Mouse (Mus musculus) kidney, embryonic 14.5 days (tissue): ENCODE measurements at regions not wholly inside any gene's neighbourhood (a gene's known extent, or its start where the extent isn't known, plus 50 kb on each side); places are given as distances from the start of the nearest gene placed in this dataset.

ENCODE experiments used
- ATAC-seq: fragments of 200-750 bp; cut with Nextera tagmentation; 2 replicates; pipeline ENCODE4 v1.8.0; 2017; ENCODE audit warnings: moderate number of reproducible peaks, mild to moderate bottlenecking, moderate TSS enrichment, moderate library complexity; ENCODE audit not compliant: low FRiP score, low TSS enrichment
- H3K27ac ChIP-seq: fragments of 300-500 bp; sonication (generic); 2 replicates; pipeline ENCODE4 v1.5.1; 2014; ENCODE audit warnings: low read depth, mild to moderate bottlenecking, low read length, moderate library complexity, mixed read lengths
- H3K27me3 ChIP-seq: fragments of 300-500 bp; sonication (generic); 2 replicates; pipeline ENCODE4 v1.6.1; 2014; ENCODE audit warnings: mild to moderate bottlenecking, low read length; ENCODE audit not compliant: control insufficient read depth, insufficient read depth
- H3K36me3 ChIP-seq: fragments of 300-500 bp; sonication (generic); 2 replicates; pipeline ENCODE4 v1.6.1; 2014; ENCODE audit warnings: low read length, mixed read lengths; ENCODE audit not compliant: control insufficient read depth, insufficient read depth
- H3K4me1 ChIP-seq: fragments of 300-500 bp; sonication (generic); 2 replicates; pipeline ENCODE4 v1.6.1; 2014; ENCODE audit warnings: low read length, mixed read lengths; ENCODE audit not compliant: control insufficient read depth, insufficient read depth
- H3K4me2 ChIP-seq: fragments of 300-500 bp; sonication (generic); replicated peaks from 2 replicates; pipeline ENCODE4 v1.6.1; 2014; ENCODE audit warnings: low read depth, mild to moderate bottlenecking, low read length
- H3K4me3 ChIP-seq: fragments of 300-500 bp; sonication (generic); 2 replicates; pipeline ENCODE4 v1.5.1; 2014; ENCODE audit warnings: mild to moderate bottlenecking, low read length
- H3K9ac ChIP-seq: fragments of 300-500 bp; sonication (generic); 2 replicates; pipeline ENCODE4 v1.6.1; 2014; ENCODE audit warnings: low read depth, mild to moderate bottlenecking, low read length, moderate library complexity
- H3K9me3 ChIP-seq: fragments of 300-500 bp; sonication (generic); 2 replicates; pipeline ENCODE4 v1.6.1; 2016; ENCODE audit warnings: low read length; ENCODE audit not compliant: control insufficient read depth
- WGBS: fragments of 180-500 bp; shearing (Covaris S2); extraction: QIAGEN DNeasy Blood & Tissue Kit; methylation state at CpG from one replicate; pipeline ENCODE4 v1.1.7; 2014; 5-methylcytosine and 5-hydroxymethylcytosine counted together

DNA sequence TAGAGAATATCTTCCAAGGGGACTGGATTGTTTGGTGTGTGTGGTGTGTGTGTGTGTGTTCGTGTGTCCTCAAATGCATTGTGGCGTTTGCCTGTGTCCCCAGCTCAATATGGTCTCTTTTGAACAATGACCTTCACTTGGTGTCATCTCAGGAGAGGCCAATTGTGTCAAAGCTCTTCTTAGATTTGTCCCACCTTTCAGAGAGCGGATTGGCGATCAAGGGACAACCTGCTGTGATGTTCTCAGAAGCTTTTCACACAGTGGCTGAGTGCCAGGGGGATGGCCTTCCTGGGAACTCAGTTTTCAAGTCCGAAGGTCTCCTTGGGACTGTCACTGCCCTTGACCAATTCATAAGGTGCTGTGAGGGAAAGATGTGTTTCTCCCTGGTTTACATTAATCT, 433.0 kb upstream of the Pou3f3 start:
- H3K4me2 ChIP-seq: no peak overlapping the region
- no peak overlapping the region for H3K9ac ChIP-seq
- no peak overlapping the region for H3K4me3 ChIP-seq
- H3K9me3 ChIP-seq: no peaks in the 10 kb centered on the region
- 84% methylated on average over 5 of the region's 5 CpGs for WGBS
- H3K27me3 ChIP-seq: no peaks in the 10 kb centered on the region
- no peaks in the 10 kb centered on the region for H3K36me3 ChIP-seq
- ATAC-seq: no peak
- H3K4me1 ChIP-seq: 0 out of 2 replicates have a peak, but pooled peaks cover 13% of the 10 kb centered on the region
- no peak overlapping the region for H3K27ac ChIP-seq

GRCm38 (mm10) chr1:42277130-42277529, 418.4 kb upstream of the Pou3f3 start:
- Histone ChIP-seq H3K4me2 (no peak overlapping the region), H3K9me3 (no peaks in the 10 kb centered on the region), H3K27me3 (no peaks in the 10 kb centered on the region), H3K4me3 (no peak overlapping the region), H3K4me1 (no peaks in the 10 kb centered on the region), H3K27ac (no peak overlapping the region), H3K36me3 (no peaks in the 10 kb centered on the region), H3K9ac (no peak overlapping the region)
- ATAC-seq: no peak
- WGBS: 58% methylated on average over 8 of the region's 8 CpGs

GRCm38 (mm10) chr1:42295841-42296240, 399.7 kb upstream of the Pou3f3 start:
- H3K4me1 ChIP-seq: no peaks in the 10 kb centered on the region
- H3K27ac ChIP-seq: no peak overlapping the region
- WGBS: 86% methylated on average over 10 of the region's 10 CpGs
- ATAC-seq: no peak
- H3K9ac ChIP-seq: no peak overlapping the region
- H3K36me3 ChIP-seq: no peaks in the 10 kb centered on the region
- H3K27me3 ChIP-seq: no peaks in the 10 kb centered on the region
- H3K4me2 ChIP-seq: no peak overlapping the region
- no peak overlapping the region for H3K4me3 ChIP-seq
- H3K9me3 ChIP-seq: no peaks in the 10 kb centered on the region

DNA sequence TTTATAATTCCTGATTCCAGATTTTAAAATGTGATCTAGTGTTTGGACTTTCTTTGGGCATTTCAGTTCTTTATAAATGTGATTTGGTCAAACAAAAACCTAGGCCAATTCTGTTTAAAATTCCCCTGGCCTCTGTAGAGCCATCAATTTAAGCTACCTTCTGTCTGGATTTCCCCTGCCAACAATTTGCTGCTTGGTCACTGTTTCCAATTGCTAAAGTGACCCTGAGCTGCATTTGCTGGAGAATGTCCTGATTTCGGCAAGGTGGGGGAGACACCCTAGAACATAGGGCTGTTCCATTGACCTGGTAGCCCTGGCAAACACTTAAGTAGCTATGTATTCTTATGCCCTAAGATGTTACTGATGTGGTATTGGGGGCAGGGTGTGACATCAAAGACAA, 386.3 kb upstream of the Pou3f3 start:
- WGBS: 36% methylated on average over 1 of the region's 1 CpGs
- Histone ChIP-seq H3K9me3 (no peaks in the 10 kb centered on the region), H3K4me1 (no peaks in the 10 kb centered on the region), H3K9ac (no peak overlapping the region), H3K27me3 (no peaks in the 10 kb centered on the region), H3K27ac (no peak overlapping the region), H3K4me3 (no peak overlapping the region), H3K4me2 (no peak overlapping the region), H3K36me3 (no peaks in the 10 kb centered on the region)
- no peak for ATAC-seq

DNA sequence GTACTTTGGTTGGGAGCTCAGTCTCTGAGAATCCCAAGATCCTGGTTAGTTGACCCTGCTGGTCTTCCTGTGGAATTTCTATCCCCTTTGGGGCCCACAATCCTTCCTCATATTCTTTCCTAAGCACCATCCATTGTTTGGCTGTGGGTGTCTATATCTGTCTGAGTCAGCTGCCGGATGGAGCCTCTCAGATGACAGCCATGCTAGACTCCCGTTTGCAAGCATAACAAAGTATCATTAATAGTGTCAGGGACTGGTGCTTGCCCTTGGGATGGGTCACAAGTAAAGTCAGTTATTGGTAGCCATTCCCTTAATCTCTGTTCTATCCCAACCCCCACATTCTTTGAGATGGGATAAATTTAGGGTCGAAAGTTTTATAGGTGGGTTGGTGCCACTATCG, 382.1 kb upstream of the Pou3f3 start:
- no peak overlapping the region for H3K4me3 ChIP-seq
- WGBS: 42% methylated on average over 4 of the region's 4 CpGs
- no peak overlapping the region for H3K27ac ChIP-seq
- H3K27me3 ChIP-seq: no peaks in the 10 kb centered on the region
- no peaks in the 10 kb centered on the region for H3K36me3 ChIP-seq
- no peaks in the 10 kb centered on the region for H3K9me3 ChIP-seq
- no peaks in the 10 kb centered on the region for H3K4me1 ChIP-seq
- no peak overlapping the region for H3K9ac ChIP-seq
- no peak overlapping the region for H3K4me2 ChIP-seq
- ATAC-seq: peak; percentile 57; the same call in 1 of the 2 replicates

- H3K4me2 ChIP-seq: no peak overlapping the region
Measured at GRCm38 (mm10) chr1:42351884-42352283, 343.7 kb upstream of the Pou3f3 start.

DNA sequence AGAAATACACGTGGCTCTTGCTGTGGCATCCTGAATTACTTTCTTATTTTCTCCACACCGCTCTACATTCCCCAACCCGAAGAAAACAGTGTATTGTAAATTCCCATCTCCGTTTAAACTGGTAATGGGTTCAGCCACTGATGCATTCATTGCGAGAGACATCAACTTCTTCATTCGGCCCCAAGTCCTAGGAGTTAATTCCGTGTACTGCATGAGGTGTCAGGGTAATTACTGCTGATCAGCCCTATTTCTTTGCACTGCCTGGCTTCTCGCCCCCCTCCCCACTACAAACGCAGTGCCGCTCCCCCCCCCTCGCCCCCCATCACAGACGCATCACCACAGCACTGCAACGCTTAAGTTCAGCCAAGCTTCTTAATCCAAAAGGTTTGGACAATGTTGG, 343.2 kb upstream of the Pou3f3 start:
- Histone ChIP-seq H3K4me2 (no peak overlapping the region), H3K36me3 (no peaks in the 10 kb centered on the region), H3K4me1 (no peaks in the 10 kb centered on the region), H3K4me3 (no peak overlapping the region), H3K27ac (no peak overlapping the region), H3K9ac (no peak overlapping the region), H3K27me3 (no peaks in the 10 kb centered on the region), H3K9me3 (no peaks in the 10 kb centered on the region)
- ATAC-seq: no peak
- WGBS: 59% methylated on average over 13 of the region's 13 CpGs

More at GRCm38 (mm10) chr1:42351884-42352283, 343.7 kb upstream of the Pou3f3 start:
- ATAC-seq: no peak
- WGBS: 61% methylated on average over 4 of the region's 4 CpGs
- no peak overlapping the region for H3K27ac ChIP-seq
- H3K27me3 ChIP-seq: no peaks in the 10 kb centered on the region
- no peaks in the 10 kb centered on the region for H3K4me1 ChIP-seq
- no peaks in the 10 kb centered on the region for H3K9me3 ChIP-seq
- no peak overlapping the region for H3K4me3 ChIP-seq
- no peak overlapping the region for H3K9ac ChIP-seq
- no peaks in the 10 kb centered on the region for H3K36me3 ChIP-seq

- Histone ChIP-seq H3K36me3 (no peaks in the 10 kb centered on the region), H3K4me3 (no peak overlapping the region), H3K4me1 (no peaks in the 10 kb centered on the region), H3K27me3 (no peaks in the 10 kb centered on the region), H3K9me3 (no peaks in the 10 kb centered on the region), H3K27ac (no peak overlapping the region), H3K9ac (no peak overlapping the region), H3K4me2 (no peak overlapping the region)
- WGBS: 75% methylated on average over 8 of the region's 8 CpGs
- ATAC-seq: no peak
Measured at GRCm38 (mm10) chr1:42353096-42353495, 342.5 kb upstream of the Pou3f3 start.

DNA sequence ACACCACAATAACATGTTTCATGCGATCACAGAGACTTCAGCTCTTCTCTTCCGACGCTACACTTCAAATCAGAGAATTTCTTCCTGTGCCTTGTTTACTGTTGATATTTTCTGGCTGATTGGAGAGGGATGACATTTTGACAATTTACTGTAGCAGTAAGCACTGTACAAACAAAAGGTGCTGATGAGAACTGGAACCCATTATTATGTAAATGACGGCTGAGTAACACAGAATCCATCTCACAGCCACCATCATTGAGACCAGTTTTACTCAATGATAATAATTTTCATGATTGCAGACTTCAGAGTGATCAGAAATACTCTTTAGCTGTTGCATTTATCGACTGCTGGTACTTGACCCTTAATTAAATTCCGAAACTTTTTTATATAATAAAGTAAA, 341.5 kb upstream of the Pou3f3 start:
- ATAC-seq: no peak
- WGBS: 89% methylated on average over 6 of the region's 6 CpGs
- H3K4me2 ChIP-seq: no peak overlapping the region
- no peaks in the 10 kb centered on the region for H3K4me1 ChIP-seq
- no peaks in the 10 kb centered on the region for H3K27me3 ChIP-seq
- H3K27ac ChIP-seq: no peak overlapping the region
- no peak overlapping the region for H3K9ac ChIP-seq
- no peak overlapping the region for H3K4me3 ChIP-seq
- no peaks in the 10 kb centered on the region for H3K9me3 ChIP-seq
- H3K36me3 ChIP-seq: no peaks in the 10 kb centered on the region

- no peak overlapping the region for H3K27ac ChIP-seq
- WGBS: 59% methylated on average over 3 of the region's 3 CpGs
- no peaks in the 10 kb centered on the region for H3K9me3 ChIP-seq
- no peak overlapping the region for H3K4me2 ChIP-seq
- H3K9ac ChIP-seq: no peak overlapping the region
- H3K36me3 ChIP-seq: no peaks in the 10 kb centered on the region
- no peaks in the 10 kb centered on the region for H3K27me3 ChIP-seq
- no peak for ATAC-seq
- no peaks in the 10 kb centered on the region for H3K4me1 ChIP-seq
- no peak overlapping the region for H3K4me3 ChIP-seq
Measured at GRCm38 (mm10) chr1:42362438-42362837, 333.1 kb upstream of the Pou3f3 start.
